Mouse (Mus musculus): ENCODE results near the gene Cyb561. TPM values are rescaled to one million over a fixed set of nuclear protein-coding genes. Genes with fewer than 3 reads are reported as not detected.
A peak's percentile ranks its signal among the peaks of the same experiment; 100 is the strongest.

Gene Cyb561
- polyA plus RNA-seq, 1 experiment from 2014 or later, result 5.5 TPM

DNA sequence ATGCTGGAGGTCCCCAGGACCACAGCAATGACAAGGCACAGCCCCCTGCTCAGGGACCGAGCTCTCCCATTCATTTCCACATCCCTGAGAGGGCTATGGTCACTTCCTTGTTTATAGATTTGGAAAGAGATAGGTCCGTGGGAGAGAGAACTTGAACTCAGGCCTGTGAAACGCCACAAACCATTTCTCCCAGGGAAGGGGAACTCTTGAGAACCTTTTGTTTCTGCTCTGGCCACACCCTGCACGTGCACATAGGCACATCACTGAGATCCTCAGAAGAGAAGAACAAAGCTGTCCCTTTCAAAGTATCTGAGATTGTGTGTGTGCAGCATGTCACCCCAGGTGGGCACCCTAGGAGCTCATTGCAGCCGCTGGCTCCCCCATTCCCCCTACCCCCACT, 25.5 kb upstream of the Cyb561 start:
- Histone ChIP-seq H3K4me3 (ENCODE audit: control insufficient read depth in 1 of 2, insufficient read depth in 1 of 2, low read depth in 1 of 2, low read length in 2 of 2) (no peak overlapping the region), H3K36me3 (ENCODE audit: control insufficient read depth, insufficient read depth, low read length) (no peaks in the 10 kb centered on the region), H3K9ac (ENCODE audit: low read length) (no peak overlapping the region), H3K27me3 (ENCODE audit: control insufficient read depth, insufficient read depth, low read length) (peaks cover 2% of the 10 kb centered on the region; the same call in 1 of the 2 replicates), H3K9me3 (ENCODE audit: control insufficient read depth, low read length) (no peaks in the 10 kb centered on the region), H3K4me2 (ENCODE audit: low read length) (no peak overlapping the region), H3K27ac (replicated peaks in 1 of 2; ENCODE audit: control insufficient read depth in 1 of 2, insufficient read depth in 1 of 2, low read depth in 2 of 2, low read length in 2 of 2) (no peak overlapping the region), H3K4me1 (ENCODE audit: control insufficient read depth in 2 of 2, insufficient read depth in 2 of 2, low read length in 2 of 2) (no peaks in the 10 kb centered on the region)
- ATAC-seq (ENCODE audit: insufficient number of reproducible peaks, insufficient read depth, low FRiP score, low read depth), result no peak
- WGBS, result 56% methylated on average over 5 of the region's 5 CpGs

DNA sequence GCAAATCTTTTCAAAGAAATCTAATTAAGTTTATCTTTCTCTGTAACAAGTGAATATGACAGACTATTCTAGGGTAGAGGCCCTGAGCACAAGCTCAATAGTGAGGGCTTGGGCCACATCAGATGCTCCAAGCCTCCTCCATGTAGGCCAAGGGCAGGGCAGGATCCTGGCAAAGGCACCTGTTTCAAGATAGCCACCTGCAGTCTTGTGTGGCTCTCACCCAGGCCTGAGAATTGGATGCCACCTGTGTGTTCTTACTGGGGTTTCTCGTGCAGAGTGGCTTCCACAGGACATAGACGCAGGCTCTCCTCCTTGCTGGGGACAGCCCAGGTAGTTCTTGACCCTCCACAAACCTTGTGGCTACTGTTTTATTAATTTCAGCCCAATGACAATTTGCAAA, 25.1 kb upstream of the Cyb561 start:
- H3K9ac ChIP-seq (ENCODE audit: low read length), result no peak overlapping the region
- H3K9me3 ChIP-seq (ENCODE audit: control insufficient read depth, low read length), result no peaks in the 10 kb centered on the region
- WGBS, result 69% methylated on average over 2 of the region's 2 CpGs
- H3K4me1 ChIP-seq (ENCODE audit: control insufficient read depth in 2 of 2, insufficient read depth in 2 of 2, low read length in 2 of 2), result no peaks in the 10 kb centered on the region
- no peak overlapping the region for H3K4me2 ChIP-seq (ENCODE audit: low read length)
- no peak overlapping the region for H3K27ac ChIP-seq (replicated peaks in 1 of 2; ENCODE audit: control insufficient read depth in 1 of 2, insufficient read depth in 1 of 2, low read depth in 2 of 2, low read length in 2 of 2)
- ATAC-seq (ENCODE audit: insufficient number of reproducible peaks, insufficient read depth, low FRiP score, low read depth), result no peak
- no peak overlapping the region for H3K4me3 ChIP-seq (ENCODE audit: control insufficient read depth in 1 of 2, insufficient read depth in 1 of 2, low read depth in 1 of 2, low read length in 2 of 2)
- H3K27me3 ChIP-seq (ENCODE audit: control insufficient read depth, insufficient read depth, low read length), result peaks cover 6% of the 10 kb centered on the region
- no peaks in the 10 kb centered on the region for H3K36me3 ChIP-seq (ENCODE audit: control insufficient read depth, insufficient read depth, low read length)

DNA sequence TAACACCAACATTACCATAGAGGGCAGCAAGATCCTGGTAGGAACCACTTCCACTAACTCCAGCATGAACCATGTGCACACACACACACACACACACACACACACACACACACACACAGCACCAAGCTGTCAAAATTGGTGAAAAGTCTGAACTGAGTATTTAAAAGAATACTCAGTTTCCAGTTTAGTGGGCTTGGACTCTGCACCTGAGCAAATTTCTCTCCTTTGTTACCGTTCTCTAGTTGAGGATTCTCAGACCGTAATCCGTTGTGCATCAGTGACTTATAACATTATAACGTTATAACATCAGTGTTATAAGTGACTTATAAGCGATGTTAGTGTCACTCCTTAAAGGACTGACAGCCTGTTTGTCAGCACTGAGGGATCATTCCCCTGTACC, 22.5 kb upstream of the Cyb561 start:
- H3K9ac ChIP-seq (ENCODE audit: low read length), result no peak overlapping the region
- ATAC-seq (ENCODE audit: insufficient number of reproducible peaks, insufficient read depth, low FRiP score, low read depth), result no peak
- H3K27ac ChIP-seq (replicated peaks in 1 of 2; ENCODE audit: control insufficient read depth in 1 of 2, insufficient read depth in 1 of 2, low read depth in 2 of 2, low read length in 2 of 2), result no peak overlapping the region
- H3K4me3 ChIP-seq (ENCODE audit: control insufficient read depth in 1 of 2, insufficient read depth in 1 of 2, low read depth in 1 of 2, low read length in 2 of 2), result no peak overlapping the region
- no peaks in the 10 kb centered on the region for H3K36me3 ChIP-seq (ENCODE audit: control insufficient read depth, insufficient read depth, low read length)
- H3K9me3 ChIP-seq (ENCODE audit: control insufficient read depth, low read length), result no peaks in the 10 kb centered on the region
- H3K27me3 ChIP-seq (ENCODE audit: control insufficient read depth, insufficient read depth, low read length), result peaks cover 14% of the 10 kb centered on the region
- no peaks in the 10 kb centered on the region for H3K4me1 ChIP-seq (ENCODE audit: control insufficient read depth in 2 of 2, insufficient read depth in 2 of 2, low read length in 2 of 2)
- H3K4me2 ChIP-seq (ENCODE audit: low read length), result no peak overlapping the region
- 82% methylated on average over 5 of the region's 5 CpGs for WGBS

DNA sequence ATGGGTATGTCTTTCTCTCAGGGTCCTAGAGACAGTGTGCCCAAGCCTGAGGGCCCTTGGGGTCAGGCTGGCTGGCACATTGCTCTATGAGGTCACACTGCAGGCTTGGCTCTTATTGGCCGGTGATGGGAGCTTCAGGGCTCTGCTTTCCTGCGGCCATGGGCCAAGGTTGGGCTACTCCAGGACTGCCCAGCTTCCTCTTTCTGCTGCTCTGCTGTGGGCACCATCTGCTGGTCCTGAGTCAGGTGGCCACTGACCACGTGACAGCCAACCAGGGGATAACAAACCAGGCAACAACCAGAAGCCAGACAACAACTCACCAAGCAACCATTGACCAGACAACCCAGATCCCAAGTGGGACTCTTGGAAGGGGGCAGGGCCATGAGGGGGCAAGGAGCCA, 21.9 kb upstream of the Cyb561 start:
- H3K36me3 ChIP-seq (ENCODE audit: control insufficient read depth, insufficient read depth, low read length), result no peaks in the 10 kb centered on the region
- no peaks in the 10 kb centered on the region for H3K9me3 ChIP-seq (ENCODE audit: control insufficient read depth, low read length)
- H3K27ac ChIP-seq (replicated peaks in 1 of 2; ENCODE audit: control insufficient read depth in 1 of 2, insufficient read depth in 1 of 2, low read depth in 2 of 2, low read length in 2 of 2), result no peak overlapping the region
- WGBS, result 70% methylated on average over 3 of the region's 3 CpGs
- no peak for ATAC-seq (ENCODE audit: insufficient number of reproducible peaks, insufficient read depth, low FRiP score, low read depth)
- no peak overlapping the region for H3K9ac ChIP-seq (ENCODE audit: low read length)
- H3K4me3 ChIP-seq (ENCODE audit: control insufficient read depth in 1 of 2, insufficient read depth in 1 of 2, low read depth in 1 of 2, low read length in 2 of 2), result no peak overlapping the region
- H3K4me1 ChIP-seq (ENCODE audit: control insufficient read depth in 2 of 2, insufficient read depth in 2 of 2, low read length in 2 of 2), result no peaks in the 10 kb centered on the region
- H3K27me3 ChIP-seq (ENCODE audit: control insufficient read depth, insufficient read depth, low read length), result peaks cover 18% of the 10 kb centered on the region
- no peak overlapping the region for H3K4me2 ChIP-seq (ENCODE audit: low read length)

DNA sequence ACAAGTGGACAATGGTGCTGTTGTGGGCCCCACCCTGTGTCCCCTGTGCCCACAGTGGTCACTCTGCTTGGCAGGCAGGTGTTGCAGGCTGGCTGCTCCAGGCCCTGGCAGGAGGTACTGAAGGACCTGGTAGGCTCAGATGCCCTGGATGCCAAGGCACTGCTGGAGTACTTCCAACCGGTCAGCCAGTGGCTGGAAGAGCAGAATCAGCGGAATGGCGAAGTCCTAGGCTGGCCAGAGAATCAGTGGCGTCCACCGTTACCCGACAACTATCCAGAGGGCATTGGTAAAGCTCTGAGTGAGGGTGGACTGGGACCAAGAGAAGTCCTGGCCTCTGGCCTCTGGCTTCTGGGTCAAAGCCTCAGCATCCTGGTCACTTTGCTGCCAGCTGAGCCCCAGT, 21.5 kb upstream of the Cyb561 start:
- H3K27me3 ChIP-seq (ENCODE audit: control insufficient read depth, insufficient read depth, low read length), result peaks cover 23% of the 10 kb centered on the region
- H3K36me3 ChIP-seq (ENCODE audit: control insufficient read depth, insufficient read depth, low read length), result no peaks in the 10 kb centered on the region
- no peak overlapping the region for H3K9ac ChIP-seq (ENCODE audit: low read length)
- H3K4me1 ChIP-seq (ENCODE audit: control insufficient read depth in 2 of 2, insufficient read depth in 2 of 2, low read length in 2 of 2), result no peaks in the 10 kb centered on the region
- no peak overlapping the region for H3K4me2 ChIP-seq (ENCODE audit: low read length)
- no peak for ATAC-seq (ENCODE audit: insufficient number of reproducible peaks, insufficient read depth, low FRiP score, low read depth)
- no peak overlapping the region for H3K27ac ChIP-seq (replicated peaks in 1 of 2; ENCODE audit: control insufficient read depth in 1 of 2, insufficient read depth in 1 of 2, low read depth in 2 of 2, low read length in 2 of 2)
- H3K9me3 ChIP-seq (ENCODE audit: control insufficient read depth, low read length), result no peaks in the 10 kb centered on the region
- 89% methylated on average over 6 of the region's 6 CpGs for WGBS
- H3K4me3 ChIP-seq (ENCODE audit: control insufficient read depth in 1 of 2, insufficient read depth in 1 of 2, low read depth in 1 of 2, low read length in 2 of 2), result no peak overlapping the region

DNA sequence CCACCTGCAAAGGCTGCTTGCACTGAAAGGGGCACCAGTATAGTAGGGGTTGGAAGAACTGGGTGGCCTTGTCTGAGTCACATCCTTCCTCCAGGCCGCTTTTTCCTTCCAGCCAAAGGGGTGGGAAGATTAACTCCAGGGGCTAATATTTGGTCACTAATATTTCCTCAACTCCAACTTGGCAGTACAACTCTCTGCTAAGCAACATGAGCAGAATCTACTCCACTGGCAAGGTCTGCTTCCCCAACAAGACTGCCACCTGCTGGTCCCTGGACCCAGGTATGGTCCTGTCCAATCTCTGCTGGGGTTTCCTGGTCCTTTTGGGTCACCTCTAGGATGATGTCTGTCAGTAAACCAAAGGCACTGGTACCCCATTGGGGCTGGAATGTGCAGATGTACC, 16.4 kb upstream of the Cyb561 start:
- H3K27me3 ChIP-seq (ENCODE audit: control insufficient read depth, insufficient read depth, low read length), result peaks cover 60% of the 10 kb centered on the region
- 54% methylated on average over 1 of the region's 1 CpGs for WGBS
- no peak overlapping the region for H3K9ac ChIP-seq (ENCODE audit: low read length)
- H3K36me3 ChIP-seq (ENCODE audit: control insufficient read depth, insufficient read depth, low read length), result no peaks in the 10 kb centered on the region
- H3K9me3 ChIP-seq (ENCODE audit: control insufficient read depth, low read length), result no peaks in the 10 kb centered on the region
- H3K4me2 ChIP-seq (ENCODE audit: low read length), result no peak overlapping the region
- H3K4me3 ChIP-seq (ENCODE audit: control insufficient read depth in 1 of 2, insufficient read depth in 1 of 2, low read depth in 1 of 2, low read length in 2 of 2), result no peak overlapping the region
- H3K27ac ChIP-seq (replicated peaks in 1 of 2; ENCODE audit: control insufficient read depth in 1 of 2, insufficient read depth in 1 of 2, low read depth in 2 of 2, low read length in 2 of 2), result no peak overlapping the region
- no peak for ATAC-seq (ENCODE audit: insufficient number of reproducible peaks, insufficient read depth, low FRiP score, low read depth)
- H3K4me1 ChIP-seq (ENCODE audit: control insufficient read depth in 2 of 2, insufficient read depth in 2 of 2, low read length in 2 of 2), result peaks cover 3 to 10% of the 10 kb centered on the region in 2 experiments; a peak in 3 of 4 replicates

DNA sequence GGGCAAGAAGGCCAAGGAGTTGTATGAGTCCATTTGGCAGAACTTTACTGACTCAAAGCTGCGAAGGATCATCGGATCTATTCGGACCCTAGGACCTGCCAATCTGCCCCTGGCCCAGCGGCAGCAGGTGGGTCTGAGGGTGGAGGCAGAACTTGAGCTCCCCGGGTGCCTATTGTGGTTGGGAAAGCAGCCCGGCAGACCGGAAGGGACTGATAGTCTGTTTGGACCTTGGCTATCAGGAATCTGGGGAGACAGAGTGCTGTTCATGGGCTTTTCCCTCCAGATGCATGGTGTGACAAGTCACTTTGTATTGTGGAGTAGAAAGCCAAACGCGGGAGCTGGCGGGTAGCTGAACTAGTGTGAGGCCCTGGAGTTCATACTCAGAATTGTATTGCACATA, 15.8 kb upstream of the Cyb561 start:
- H3K27ac ChIP-seq (replicated peaks in 1 of 2; ENCODE audit: control insufficient read depth in 1 of 2, insufficient read depth in 1 of 2, low read depth in 2 of 2, low read length in 2 of 2), result no peak overlapping the region
- ATAC-seq (ENCODE audit: insufficient number of reproducible peaks, insufficient read depth, low FRiP score, low read depth), result no peak
- peaks cover 60% of the 10 kb centered on the region for H3K27me3 ChIP-seq (ENCODE audit: control insufficient read depth, insufficient read depth, low read length)
- no peak overlapping the region for H3K9ac ChIP-seq (ENCODE audit: low read length)
- no peaks in the 10 kb centered on the region for H3K36me3 ChIP-seq (ENCODE audit: control insufficient read depth, insufficient read depth, low read length)
- peaks cover 3 to 10% of the 10 kb centered on the region in 2 experiments; a peak in 3 of 4 replicates for H3K4me1 ChIP-seq (ENCODE audit: control insufficient read depth in 2 of 2, insufficient read depth in 2 of 2, low read length in 2 of 2)
- no peak overlapping the region for H3K4me3 ChIP-seq (ENCODE audit: control insufficient read depth in 1 of 2, insufficient read depth in 1 of 2, low read depth in 1 of 2, low read length in 2 of 2)
- 40% methylated on average over 10 of the region's 10 CpGs for WGBS
- H3K4me2 ChIP-seq (ENCODE audit: low read length), result no peak overlapping the region
- H3K9me3 ChIP-seq (ENCODE audit: control insufficient read depth, low read length), result no peaks in the 10 kb centered on the region

DNA sequence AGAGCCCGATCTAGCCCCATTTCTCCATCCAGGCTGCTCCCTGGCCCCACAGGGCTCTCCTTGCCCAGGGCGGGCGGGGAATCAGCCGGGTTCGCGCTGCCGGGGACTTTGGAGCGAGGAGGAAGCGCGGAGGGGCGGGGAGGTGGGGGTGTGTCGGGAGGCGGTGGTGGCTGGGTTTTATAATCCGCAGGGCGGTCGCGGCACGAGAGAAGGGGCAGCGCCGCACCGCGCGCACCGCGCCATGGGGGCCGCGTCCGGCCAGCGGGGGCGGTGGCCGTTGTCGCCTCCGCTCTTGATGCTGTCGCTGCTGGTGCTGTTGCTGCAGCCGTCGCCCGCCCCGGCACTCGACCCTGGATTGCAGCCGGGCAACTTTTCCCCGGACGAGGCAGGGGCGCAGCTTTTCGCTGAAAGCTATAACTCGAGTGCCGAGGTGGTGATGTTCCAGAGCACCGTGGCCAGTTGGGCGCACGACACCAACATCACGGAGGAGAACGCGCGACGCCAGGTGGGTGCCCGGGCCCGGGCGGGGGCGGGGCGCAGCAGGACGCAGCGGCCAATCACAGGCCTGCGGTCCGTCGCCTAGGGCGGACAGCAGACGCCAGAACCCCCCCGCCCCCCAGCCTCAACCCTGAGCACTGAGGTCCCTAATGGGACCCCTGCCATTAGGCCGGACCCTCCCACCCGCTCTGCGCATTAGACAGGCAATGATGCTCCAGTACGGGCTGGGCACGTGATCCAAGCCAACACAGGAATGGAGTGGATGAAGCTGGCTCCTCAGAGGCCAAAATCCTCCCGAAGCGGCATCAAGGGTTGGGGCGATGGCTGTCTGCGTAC, 14.8 kb upstream of the Cyb561 start, which contains the start of gene Ace:
Gene Ace, plus strand, starts transcription at position 205 of the 834 bp plus-strand sequence.
- under 1% methylated on average over 70 of the region's 76 CpGs for WGBS
- ATAC-seq (ENCODE audit: insufficient number of reproducible peaks, insufficient read depth, low FRiP score, low read depth), result no peak

More for the DNA sequence above, 14.8 kb upstream of the Cyb561 start, which contains the start of gene Ace:
- H3K27me3 ChIP-seq (ENCODE audit: control insufficient read depth, insufficient read depth, low read length), result peaks cover 53% of the 10 kb centered on the region
- peak within 1 kb of the TSS; percentile 63 for H3K9ac ChIP-seq (ENCODE audit: low read length)
- H3K36me3 ChIP-seq (ENCODE audit: control insufficient read depth, insufficient read depth, low read length), result no peaks in the 10 kb centered on the region
- H3K4me1 ChIP-seq (ENCODE audit: control insufficient read depth in 2 of 2, insufficient read depth in 2 of 2, low read length in 2 of 2), result peaks cover 3 to 10% of the 10 kb centered on the region in 2 experiments; a peak in 3 of 4 replicates
- no peaks in the 10 kb centered on the region for H3K9me3 ChIP-seq (ENCODE audit: control insufficient read depth, low read length)
- H3K27ac ChIP-seq (replicated peaks in 1 of 2; ENCODE audit: control insufficient read depth in 1 of 2, insufficient read depth in 1 of 2, low read depth in 2 of 2, low read length in 2 of 2), result no peak within 1 kb of the TSS
- H3K4me2 ChIP-seq (ENCODE audit: low read length), result peak within 1 kb of the TSS; percentile 99
- H3K4me3 ChIP-seq (ENCODE audit: control insufficient read depth in 1 of 2, insufficient read depth in 1 of 2, low read depth in 1 of 2, low read length in 2 of 2), result peak within 1 kb of the TSS; percentile 58 to 64

Data from heart, embryonic 14.5 days (tissue).